Mouse (Mus musculus) heart, postnatal 0 days (tissue): Measurements from ENCODE around the gene Zfp346. TPM values are rescaled to one million over a fixed set of nuclear protein-coding genes. Genes with fewer than 3 reads are reported as not detected.

Experiments
- ATAC-seq: fragments of 200-750 bp; cut with Nextera tagmentation; 2 replicates; pipeline ENCODE4 v1.8.0; 2017; ENCODE audit warnings: low read depth, moderate number of reproducible peaks, moderate library complexity; ENCODE audit not compliant: insufficient read depth
- DNase-seq: peaks from one replicate; pipeline ENCODE4 v3.0.0-alpha.2; 2016; ENCODE audit warnings: low spot score
- H3K27ac ChIP-seq: fragments of 300-500 bp; sonication (generic); 2 replicates; pipeline ENCODE4 v1.5.1; 2014; ENCODE audit warnings: low read depth, mild to moderate bottlenecking
- H3K27me3 ChIP-seq: fragments of 300-500 bp; sonication (generic); 2 replicates; pipeline ENCODE4 v1.6.1; 2014; ENCODE audit warnings: low read length, mixed read lengths; ENCODE audit not compliant: control insufficient read depth, insufficient read depth
- H3K36me3 ChIP-seq: fragments of 300-500 bp; sonication (generic); replicated peaks from 2 replicates; pipeline ENCODE4 v1.6.1; 2014; ENCODE audit warnings: low read length, mixed read lengths; ENCODE audit not compliant: control insufficient read depth, insufficient read depth
- H3K4me1 ChIP-seq: fragments of 300-500 bp; sonication (generic); 2 replicates; pipeline ENCODE4 v1.6.1; 2014; ENCODE audit warnings: antibody characterized with exemption; ENCODE audit not compliant: control insufficient read depth, insufficient read depth
- H3K4me2 ChIP-seq: fragments of 300-500 bp; sonication (generic); 2 replicates; pipeline ENCODE4 v1.6.1; 2014; ENCODE audit warnings: low read depth, mild to moderate bottlenecking, low read length, moderate library complexity
- H3K4me3 ChIP-seq: fragments of 300-500 bp; sonication (generic); 2 replicates; pipeline ENCODE4 v1.5.1; 2014; ENCODE audit warnings: low read depth, low read length
- H3K9ac ChIP-seq: fragments of 300-500 bp; sonication (generic); replicated peaks from 2 replicates; pipeline ENCODE4 v1.6.1; 2014; ENCODE audit warnings: low read depth, low read length, mixed read lengths
- H3K9me3 ChIP-seq: fragments of 300-500 bp; sonication (generic); replicated peaks from 2 replicates; pipeline ENCODE4 v1.6.1; 2016; ENCODE audit warnings: low read length; ENCODE audit not compliant: control insufficient read depth
- CTCF ChIP-seq: IDR thresholded peaks from 2 replicates; pipeline ENCODE4 v1.5.1; 2016; ENCODE audit warnings: antibody characterized with exemption, control low read depth, low read depth
- EP300 ChIP-seq: IDR thresholded peaks from 2 replicates; pipeline ENCODE4 v1.6.1; 2016; ENCODE audit warnings: antibody characterized with exemption, low read depth
- WGBS: fragments of 180-500 bp; shearing (Covaris S2); extraction: QIAGEN DNeasy Blood & Tissue Kit; methylation state at CpG from one replicate; pipeline ENCODE4 v1.1.7; 2014; 5-methylcytosine and 5-hydroxymethylcytosine counted together
- polyA plus RNA-seq: library from polyadenylated mRNA; unstranded; fragments of >200 nt; fragmentation: Nextera tagmentation; extraction: Ambion mirVana; gene quantifications from 2 replicates; pipeline ENCODE4 v1.2.1, GENCODE M21; 2015
- total RNA-seq: library from RNA; depleted of rRNA; stranded (reverse); fragments of >200 nt; gene quantifications from 2 replicates; pipeline ENCODE4 v1.2.3, GENCODE M21; 2014; ENCODE audit warnings: low replicate concordance; rRNA removed

Gene Zfp346
- total RNA-seq = 13.3 and 21.0 TPM in 2 replicates
- 11.7 and 13.4 TPM in 2 replicates for polyA plus RNA-seq

GRCm38 (mm10) chr13:55105045-55105952 lies at the start of gene Zfp346:
Zfp346 (plus strand) TSS chr13:55105311.
- peak within 1 kb of the TSS; percentile 76 for H3K4me3 ChIP-seq
- H3K9me3 ChIP-seq = no peaks in the 10 kb centered on the region
- ATAC-seq (peak; percentile 91), DNase-seq (peak; percentile 97)
- TF ChIP-seq CTCF (no peak; the same call in 1 of the 2 replicates), EP300 (0 out of 2 replicates have a peak, but pooled peaks have one; percentile 51)
- H3K4me1 ChIP-seq = peaks cover 18% of the 10 kb centered on the region
- peak within 1 kb of the TSS; percentile 81 for H3K27ac ChIP-seq
- H3K4me2 ChIP-seq = peak within 1 kb of the TSS; percentile 83
- H3K36me3 ChIP-seq = peaks cover 9% of the 10 kb centered on the region; the same call in 1 of the 2 replicates
- peak within 1 kb of the TSS; percentile 72 for H3K9ac ChIP-seq
- H3K27me3 ChIP-seq = no peaks in the 10 kb centered on the region
- WGBS = under 1% methylated on average over 56 of the region's 66 CpGs

GRCm38 (mm10) chr13:55058042-55058441 lies 47.1 kb upstream of the Zfp346 start:
- no peak for ATAC-seq

GRCm38 (mm10) chr13:55063276-55063675 lies 41.8 kb upstream of the Zfp346 start:
- Histone ChIP-seq H3K27ac (no peak overlapping the region), H3K4me3 (no peak overlapping the region), H3K27me3 (no peaks in the 10 kb centered on the region), H3K9me3 (no peaks in the 10 kb centered on the region), H3K36me3 (peaks cover 11% of the 10 kb centered on the region; the same call in 1 of the 2 replicates), H3K4me1 (no peaks in the 10 kb centered on the region), H3K9ac (no peak overlapping the region), H3K4me2 (no peak overlapping the region)
- TF ChIP-seq EP300 (no peak), CTCF (no peak)
- ATAC-seq = no peak
- WGBS = 66% methylated on average over 2 of the region's 2 CpGs
- DNase-seq = no peak

More at GRCm38 (mm10) chr13:55058042-55058441, 47.1 kb upstream of the Zfp346 start:
- H3K27ac ChIP-seq = no peak overlapping the region
- H3K4me2 ChIP-seq = no peak overlapping the region
- WGBS = 97% methylated on average over 2 of the region's 2 CpGs
- TF ChIP-seq CTCF (0 out of 2 replicates have a peak, but pooled peaks have one; percentile 17), EP300 (no peak)
- no peaks in the 10 kb centered on the region for H3K9me3 ChIP-seq
- 0 out of 2 replicates have a peak, but pooled peaks cover 15% of the 10 kb centered on the region for H3K36me3 ChIP-seq
- no peak overlapping the region for H3K9ac ChIP-seq
- H3K4me1 ChIP-seq = no peaks in the 10 kb centered on the region
- H3K27me3 ChIP-seq = no peaks in the 10 kb centered on the region
- DNase-seq = no peak
- no peak overlapping the region for H3K4me3 ChIP-seq

GRCm38 (mm10) chr13:55069719-55070118 lies 35.4 kb upstream of the Zfp346 start:
- H3K9ac ChIP-seq = no peak overlapping the region
- no peaks in the 10 kb centered on the region for H3K4me1 ChIP-seq
- TF ChIP-seq CTCF (no peak), EP300 (no peak)
- H3K36me3 ChIP-seq = peaks cover 19% of the 10 kb centered on the region
- no peak overlapping the region for H3K4me3 ChIP-seq
- H3K4me2 ChIP-seq = no peak overlapping the region
- H3K27ac ChIP-seq = no peak overlapping the region
- no peaks in the 10 kb centered on the region for H3K27me3 ChIP-seq
- 60% methylated on average over 7 of the region's 7 CpGs for WGBS
- ATAC-seq (no peak), DNase-seq (no peak)
- H3K9me3 ChIP-seq = no peaks in the 10 kb centered on the region

GRCm38 (mm10) chr13:55071322-55071721 lies 33.8 kb upstream of the Zfp346 start:
- no peaks in the 10 kb centered on the region for H3K27me3 ChIP-seq
- DNase-seq = peak; percentile 47
- ATAC-seq = no peak
- TF ChIP-seq CTCF (peak; percentile 50), EP300 (no peak)
- H3K36me3 ChIP-seq = peaks cover 34% of the 10 kb centered on the region
- no peak overlapping the region for H3K9ac ChIP-seq
- H3K4me2 ChIP-seq = no peak overlapping the region
- H3K4me3 ChIP-seq = no peak overlapping the region
- H3K9me3 ChIP-seq = no peaks in the 10 kb centered on the region
- no peak overlapping the region for H3K27ac ChIP-seq
- WGBS = 3% methylated on average over 3 of the region's 3 CpGs
- no peaks in the 10 kb centered on the region for H3K4me1 ChIP-seq
